Mouse (Mus musculus) erythroblast, embryonic 14.5 days (primary cell): ENCODE measurements around the gene Olfr92. TPM values are rescaled to one million over a fixed set of nuclear protein-coding genes. Genes with fewer than 3 reads are reported as not detected.

ENCODE experiments used
- H3K27me3 ChIP-seq: 2 replicates; pipeline ENCODE4 v1.6.1; 2012; ENCODE audit warnings: inconsistent platforms; ENCODE audit not compliant: control insufficient read depth
- H3K36me3 ChIP-seq: 2 replicates; pipeline ENCODE4 v1.6.1; 2012; ENCODE audit warnings: mild to moderate bottlenecking, inconsistent platforms; ENCODE audit not compliant: control insufficient read depth
- H3K4me1 ChIP-seq: 2 replicates; pipeline ENCODE4 v1.6.1; 2012; ENCODE audit warnings: inconsistent platforms; ENCODE audit not compliant: control insufficient read depth
- H3K4me3 ChIP-seq: replicated peaks from 2 replicates; pipeline ENCODE3; 2012; ENCODE audit warnings: moderate library complexity, mild to moderate bottlenecking, inconsistent platforms
- H3K9me3 ChIP-seq: 2 replicates; pipeline ENCODE4 v1.6.1; 2012; ENCODE audit warnings: low read length, inconsistent platforms, mixed read lengths; ENCODE audit not compliant: control insufficient read depth
- GATA1 ChIP-seq: IDR thresholded peaks from 2 replicates; pipeline ENCODE4 v1.6.1; 2012; ENCODE audit warnings: low read length, inconsistent platforms, mixed read lengths
- TAL1 ChIP-seq: IDR thresholded peaks from 3 replicates; pipeline ENCODE4 v1.6.1; 2012; ENCODE audit warnings: low read length, inconsistent platforms, mixed read lengths
- polyA plus RNA-seq: library from polyadenylated mRNA; stranded (reverse); fragments of >175 nt; gene quantifications from 2 replicates; pipeline ENCODE4 v1.2.3, GENCODE M21; 2012

Olfr92 gene
- polyA plus RNA-seq, 1 experiment = not detected

DNA sequence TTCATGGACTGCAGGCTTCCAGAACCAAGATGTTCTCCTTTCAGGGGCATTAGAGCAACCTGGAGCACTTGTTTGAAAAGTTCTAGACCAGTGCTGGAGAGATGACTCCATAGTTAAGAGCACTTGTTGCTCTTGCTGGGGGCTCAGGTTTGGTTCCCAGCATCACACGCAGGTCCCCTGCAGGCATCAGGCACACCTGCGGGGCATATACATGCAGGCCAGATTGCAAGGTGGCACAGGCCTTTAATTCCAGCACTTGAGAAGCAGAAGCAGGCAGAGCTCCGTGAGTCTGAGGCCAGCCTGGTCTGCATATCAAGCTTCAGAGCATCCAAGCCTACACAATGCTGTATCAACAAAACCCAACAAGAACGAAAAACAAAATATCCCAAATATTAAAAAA is 38.2 kb downstream of the Olfr92 start:
- no peak for TF ChIP-seq TAL1
- no peaks in the 10 kb centered on the region for H3K27me3 ChIP-seq
- H3K36me3 ChIP-seq = no peaks in the 10 kb centered on the region
- H3K4me3 ChIP-seq = no peak overlapping the region
- no peaks in the 10 kb centered on the region for H3K9me3 ChIP-seq
- H3K4me1 ChIP-seq = no peaks in the 10 kb centered on the region

DNA sequence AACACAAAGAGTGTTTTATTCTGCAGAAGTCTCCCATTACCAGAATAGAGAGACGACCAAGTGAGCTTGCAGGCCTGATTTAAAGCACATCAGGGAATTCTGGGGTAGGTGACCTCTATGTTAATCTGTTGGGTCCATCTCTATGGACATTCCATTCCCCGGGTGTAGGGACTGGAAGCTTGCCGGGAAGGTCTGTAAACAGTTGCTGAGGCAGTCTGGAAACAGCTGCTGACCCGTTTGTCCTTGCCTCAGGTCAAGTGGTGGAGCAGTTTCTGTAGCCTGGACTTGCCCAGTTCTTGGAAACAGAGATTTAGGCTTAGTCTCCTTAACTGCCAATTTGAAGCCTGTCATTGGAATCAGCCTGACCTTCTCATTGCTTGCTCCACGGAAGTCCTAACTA is 39.8 kb downstream of the Olfr92 start:
- H3K4me3 ChIP-seq = no peak overlapping the region
- no peaks in the 10 kb centered on the region for H3K27me3 ChIP-seq
- H3K36me3 ChIP-seq = no peaks in the 10 kb centered on the region
- TF ChIP-seq GATA1 = no peak
- no peak for TF ChIP-seq TAL1
- no peaks in the 10 kb centered on the region for H3K9me3 ChIP-seq
- no peaks in the 10 kb centered on the region for H3K4me1 ChIP-seq

DNA sequence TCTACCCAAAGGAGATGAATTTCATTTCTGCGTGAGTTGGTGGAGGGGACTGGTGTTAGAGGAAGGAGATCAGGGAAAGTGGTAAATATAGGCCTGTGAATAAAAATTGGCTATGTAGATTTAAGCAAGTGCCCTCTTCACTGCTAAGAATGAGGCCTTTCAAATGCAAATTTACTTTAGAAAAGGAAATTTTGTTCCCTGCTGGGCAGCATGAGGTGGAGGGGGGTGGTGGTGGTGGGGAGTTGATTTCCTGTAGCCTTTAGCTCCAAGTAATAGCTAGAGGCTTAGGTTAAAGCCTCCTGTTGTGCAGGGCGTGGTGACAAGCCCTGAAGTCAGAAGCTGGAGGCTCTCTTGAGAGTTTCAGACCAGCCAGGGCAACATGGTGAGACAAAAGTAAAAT is 40.9 kb downstream of the Olfr92 start:
- H3K9me3 ChIP-seq = no peaks in the 10 kb centered on the region
- no peaks in the 10 kb centered on the region for H3K4me1 ChIP-seq
- no peaks in the 10 kb centered on the region for H3K27me3 ChIP-seq
- H3K36me3 ChIP-seq = no peaks in the 10 kb centered on the region
- TF ChIP-seq GATA1 (no peak), TAL1 (no peak)
- H3K4me3 ChIP-seq = no peak overlapping the region

DNA sequence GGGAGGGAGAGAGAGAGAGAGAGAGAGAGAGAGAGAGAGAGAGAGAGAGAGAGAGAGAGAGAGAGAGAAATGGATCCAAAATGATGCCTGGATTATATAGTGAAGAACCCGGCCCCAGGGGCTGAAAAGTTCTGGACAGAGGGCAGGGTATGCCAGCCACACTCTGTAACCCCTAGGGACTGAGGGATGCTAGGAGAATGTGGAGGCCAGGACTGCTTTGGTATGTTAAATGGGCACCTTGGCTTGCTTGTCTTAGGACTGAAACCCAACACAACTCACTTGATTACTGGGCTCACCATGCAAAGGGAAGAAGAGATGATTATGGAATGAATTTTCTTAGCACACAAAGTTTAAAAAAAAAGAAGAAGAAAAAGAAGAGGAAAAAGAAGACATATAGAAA is 41.7 kb downstream of the Olfr92 start:
- H3K27me3 ChIP-seq = no peaks in the 10 kb centered on the region
- H3K9me3 ChIP-seq = no peaks in the 10 kb centered on the region
- H3K4me3 ChIP-seq = no peak overlapping the region
- TF ChIP-seq TAL1 (no peak), GATA1 (no peak)
- no peaks in the 10 kb centered on the region for H3K4me1 ChIP-seq
- no peaks in the 10 kb centered on the region for H3K36me3 ChIP-seq

DNA sequence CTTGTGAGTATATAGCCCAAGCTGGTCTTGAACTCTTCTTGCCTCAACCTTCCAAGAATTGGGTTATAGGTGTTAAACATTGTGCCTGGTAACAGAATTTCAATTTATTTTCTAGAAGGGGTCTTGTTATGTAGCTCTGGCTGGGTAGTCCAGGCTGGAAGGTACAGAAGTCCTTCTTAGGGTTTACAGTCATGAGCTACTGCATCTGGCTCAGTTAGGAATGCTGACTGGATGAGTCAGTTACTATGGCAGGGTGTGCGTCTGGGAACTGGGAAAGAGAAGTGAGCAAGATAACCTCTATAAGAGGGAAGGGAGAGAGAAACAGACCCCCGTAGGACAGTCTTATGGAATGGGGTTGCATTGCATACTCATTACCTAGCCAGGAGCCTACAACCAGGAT is 44.1 kb downstream of the Olfr92 start:
- H3K27me3 ChIP-seq = no peaks in the 10 kb centered on the region

DNA sequence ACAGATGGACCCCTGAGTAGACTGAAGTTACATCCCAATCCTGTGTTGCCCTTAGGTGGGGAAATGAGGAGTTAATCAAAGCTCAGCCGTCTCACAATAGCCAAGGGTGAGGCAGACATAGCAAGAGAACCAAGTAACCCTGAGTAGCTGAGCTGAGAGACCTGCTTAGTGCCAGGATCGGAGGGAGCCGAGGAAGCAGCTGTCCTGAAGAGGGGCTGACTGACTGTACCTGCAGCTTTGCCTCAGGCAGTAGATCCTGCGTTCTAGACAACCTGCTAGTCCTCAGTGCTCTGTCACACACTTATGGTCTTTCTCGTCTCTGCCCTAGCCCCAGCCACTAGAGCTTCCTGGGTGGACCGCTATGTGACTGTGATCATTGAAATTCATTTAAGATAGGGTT is 44.7 kb downstream of the Olfr92 start:
- TF ChIP-seq GATA1 = no peak
- no peak for TF ChIP-seq TAL1
- Histone ChIP-seq H3K36me3 (no peaks in the 10 kb centered on the region), H3K4me3 (no peak overlapping the region), H3K4me1 (no peaks in the 10 kb centered on the region), H3K27me3 (no peaks in the 10 kb centered on the region), H3K9me3 (no peaks in the 10 kb centered on the region)

More for the DNA sequence above, 44.1 kb downstream of the Olfr92 start:
- TF ChIP-seq GATA1 (no peak), TAL1 (no peak)
- H3K36me3 ChIP-seq = no peaks in the 10 kb centered on the region
- no peaks in the 10 kb centered on the region for H3K9me3 ChIP-seq
- no peaks in the 10 kb centered on the region for H3K4me1 ChIP-seq
- no peak overlapping the region for H3K4me3 ChIP-seq

DNA sequence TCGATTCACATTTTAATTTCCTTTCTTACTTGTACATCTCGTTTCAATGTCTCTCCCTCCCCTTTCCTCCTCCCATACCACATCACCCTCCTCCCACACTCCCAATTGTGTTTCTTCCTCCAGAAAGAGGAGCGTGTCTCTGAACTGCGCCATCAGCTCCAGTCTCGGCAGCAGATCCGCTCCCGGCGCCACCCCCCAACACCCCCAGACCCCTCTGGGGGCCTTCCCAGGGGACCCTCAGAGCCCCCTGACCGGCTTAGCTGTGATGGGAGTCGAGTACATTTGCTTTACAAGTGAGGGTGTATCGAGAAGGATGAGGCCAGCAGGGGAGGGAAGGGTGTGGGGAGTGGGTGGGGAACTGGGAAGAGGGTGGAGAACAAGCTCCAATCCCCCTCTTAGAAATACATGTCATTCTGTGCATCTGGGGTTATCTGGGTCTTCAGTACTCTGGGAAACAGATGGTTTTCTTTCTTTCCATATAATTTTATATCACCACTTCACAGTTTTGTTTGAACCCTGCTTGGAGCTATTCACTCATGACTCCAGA is 47.1 kb downstream of the Olfr92 start:
- Histone ChIP-seq H3K9me3 (no peaks in the 10 kb centered on the region), H3K4me3 (no peak overlapping the region), H3K36me3 (no peaks in the 10 kb centered on the region), H3K4me1 (no peaks in the 10 kb centered on the region), H3K27me3 (no peaks in the 10 kb centered on the region)
- no peak for TF ChIP-seq TAL1
- no peak for TF ChIP-seq GATA1

DNA sequence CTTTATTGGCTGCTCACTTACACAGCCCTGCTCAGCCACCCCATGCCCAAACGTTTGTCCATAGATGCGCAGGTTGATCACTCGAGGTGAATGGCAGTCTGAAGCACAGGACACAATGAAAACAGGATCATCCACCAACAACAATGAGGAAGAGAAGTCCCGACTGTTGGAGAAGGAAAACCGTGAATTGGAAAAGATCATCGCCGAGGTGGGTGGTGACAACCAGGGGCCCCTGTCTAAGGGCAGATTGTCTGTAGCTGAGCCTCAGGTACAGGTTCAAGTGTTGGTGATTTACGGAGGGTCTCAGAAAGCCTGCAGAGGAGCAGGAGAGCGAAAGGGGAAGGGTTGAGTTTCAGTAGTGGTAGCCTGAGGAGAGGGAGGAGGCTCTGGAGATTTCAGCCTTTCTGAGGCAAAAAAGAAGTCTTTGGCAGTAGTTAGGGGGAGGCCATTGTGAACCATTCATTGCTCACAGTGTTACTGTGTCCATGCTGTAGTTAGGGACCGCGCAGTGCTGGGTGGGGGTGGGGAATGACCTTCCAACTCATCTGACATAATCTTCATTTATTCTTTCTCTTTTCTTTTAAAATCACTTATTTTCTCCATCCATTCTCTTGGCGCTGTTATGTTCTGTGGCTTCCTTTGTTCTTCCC is 47.7 kb downstream of the Olfr92 start:
- no peaks in the 10 kb centered on the region for H3K27me3 ChIP-seq
- no peak for TF ChIP-seq TAL1
- no peak for TF ChIP-seq GATA1
- H3K4me3 ChIP-seq = no peak overlapping the region
- H3K4me1 ChIP-seq = no peaks in the 10 kb centered on the region
- H3K36me3 ChIP-seq = no peaks in the 10 kb centered on the region
- H3K9me3 ChIP-seq = no peaks in the 10 kb centered on the region

DNA sequence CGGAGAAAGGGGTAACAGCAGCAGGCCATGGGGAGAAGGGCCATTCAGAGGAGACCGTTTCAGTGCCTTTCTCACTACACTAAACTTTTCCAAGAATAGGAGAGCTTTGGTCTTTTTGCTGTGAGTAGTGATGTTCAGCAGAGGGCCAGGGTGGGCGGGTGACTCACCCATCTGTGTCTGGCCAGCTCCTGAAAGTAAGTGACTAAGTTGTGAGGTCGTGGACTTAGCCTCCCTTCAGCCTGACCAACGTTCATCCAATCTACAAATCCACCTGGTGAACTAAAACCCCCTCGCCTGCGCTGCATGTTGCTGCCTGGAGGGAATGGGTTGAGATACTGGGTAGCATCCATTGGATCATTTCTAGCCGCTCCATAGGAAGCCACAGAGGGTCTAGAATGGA is 49.8 kb downstream of the Olfr92 start:
- TF ChIP-seq GATA1 (no peak), TAL1 (no peak)
- H3K27me3 ChIP-seq = no peaks in the 10 kb centered on the region
- no peaks in the 10 kb centered on the region for H3K4me1 ChIP-seq
- no peaks in the 10 kb centered on the region for H3K9me3 ChIP-seq
- H3K4me3 ChIP-seq = no peak overlapping the region
- H3K36me3 ChIP-seq = no peaks in the 10 kb centered on the region

DNA sequence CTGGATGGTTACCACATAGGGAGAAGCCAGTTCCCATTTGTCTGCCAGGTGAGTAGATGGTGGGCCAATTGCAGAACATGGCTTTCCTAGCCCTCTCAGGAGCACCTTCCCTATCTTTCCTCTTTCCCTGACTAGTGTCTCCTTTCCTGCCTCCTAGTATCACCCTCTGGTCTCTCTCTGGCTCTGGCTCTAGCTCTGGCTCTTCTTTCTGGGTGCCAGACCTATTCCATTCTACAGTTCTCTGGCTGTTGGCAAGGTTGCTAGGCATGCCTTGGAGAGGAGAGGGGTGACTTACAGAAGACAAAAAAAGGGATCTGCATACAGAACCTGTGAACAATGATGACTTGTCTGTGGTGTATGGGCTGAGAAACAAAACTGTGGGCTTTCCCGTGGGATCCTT is 52.0 kb downstream of the Olfr92 start:
- TF ChIP-seq GATA1 (no peak), TAL1 (no peak)
- Histone ChIP-seq H3K4me3 (no peak overlapping the region), H3K4me1 (no peaks in the 10 kb centered on the region), H3K9me3 (no peaks in the 10 kb centered on the region), H3K27me3 (no peaks in the 10 kb centered on the region), H3K36me3 (no peaks in the 10 kb centered on the region)
